Mouse (Mus musculus) olfactory bulb, adult 2 months (tissue): ENCODE data around the gene 1700056E22Rik.

Experiments
- CTCF ChIP-seq: fragments of 200-500 bp; IDR thresholded peaks from 2 replicates; pipeline ENCODE4 v1.5.1; 2012; ENCODE audit warnings: low read depth, mild to moderate bottlenecking, low read length, moderate library complexity; ENCODE audit not compliant: insufficient read depth
- POLR2A ChIP-seq: fragments of 200-500 bp; IDR thresholded peaks from 2 replicates; pipeline ENCODE4 v1.6.1; 2012; ENCODE audit warnings: mild to moderate bottlenecking, low read depth, low read length, moderate library complexity; ENCODE audit not compliant: insufficient read depth

GRCm38 (mm10) chr1:184041778-184042573, 7.9 kb upstream of the 1700056E22Rik start:
- TF ChIP-seq CTCF (no peak), POLR2A (no peak)
